Mouse (Mus musculus) forebrain, embryonic 16.5 days (tissue): Measurements from ENCODE around the gene Prdx6b. TPM values are rescaled to one million over a fixed set of nuclear protein-coding genes. Genes with fewer than 3 reads are reported as not detected.
A peak's percentile ranks its signal among the peaks of the same experiment; 100 is the strongest.

ENCODE experiments used
- ATAC-seq: fragments of 200-750 bp; cut with Nextera tagmentation; 2 replicates; pipeline ENCODE4 v1.8.0; 2017; ENCODE audit warnings: mild to moderate bottlenecking, moderate library complexity
- H3K27ac ChIP-seq: fragments of 300-500 bp; sonication (generic); 2 replicates; pipeline ENCODE4 v1.5.1; 2014; ENCODE audit warnings: low read length, control low read depth
- H3K27me3 ChIP-seq: fragments of 300-500 bp; sonication (generic); replicated peaks from 2 replicates; pipeline ENCODE4 v1.6.1; 2014; ENCODE audit warnings: low read length; ENCODE audit not compliant: control insufficient read depth, insufficient read depth
- H3K36me3 ChIP-seq: fragments of 300-500 bp; sonication (generic); 2 replicates; pipeline ENCODE4 v1.6.1; 2014; ENCODE audit not compliant: control insufficient read depth, insufficient read depth
- H3K4me1 ChIP-seq: fragments of 300-500 bp; sonication (generic); replicated peaks from 2 replicates; pipeline ENCODE4 v1.6.1; 2014; ENCODE audit warnings: low read length; ENCODE audit not compliant: control insufficient read depth, insufficient read depth
- H3K4me2 ChIP-seq: fragments of 300-500 bp; sonication (generic); 2 replicates; pipeline ENCODE4 v1.6.1; 2014; ENCODE audit warnings: mild to moderate bottlenecking, low read length, control low read depth
- H3K4me3 ChIP-seq: fragments of 300-500 bp; sonication (generic); replicated peaks from 2 replicates; pipeline ENCODE4 v1.5.1; 2014; ENCODE audit warnings: mild to moderate bottlenecking, low read length, control low read depth
- H3K9ac ChIP-seq: fragments of 300-500 bp; sonication (generic); replicated peaks from 2 replicates; pipeline ENCODE4 v1.6.1; 2014; ENCODE audit warnings: low read depth, low read length, control low read depth
- H3K9me3 ChIP-seq: fragments of 300-500 bp; sonication (generic); 2 replicates; pipeline ENCODE4 v1.6.1; 2016; ENCODE audit warnings: low read length; ENCODE audit not compliant: control insufficient read depth
- WGBS: fragments of 180-500 bp; shearing (Covaris S2); extraction: QIAGEN DNeasy Blood & Tissue Kit; methylation state at CpG from one replicate; pipeline ENCODE4 v1.1.7; 2014; 5-methylcytosine and 5-hydroxymethylcytosine counted together
- polyA plus RNA-seq: library from polyadenylated mRNA; unstranded; fragments of >200 nt; fragmentation: Nextera tagmentation; extraction: Ambion mirVana; gene quantifications from 2 replicates; pipeline ENCODE4 v1.2.1, GENCODE M21; 2015

Prdx6b gene
- polyA plus RNA-seq, 1 experiment from 2014 or later, result not detected

GRCm38 (mm10) chr2:80275136-80275535 is 17.1 kb upstream of the Prdx6b start:
- Histone ChIP-seq H3K27ac (no peak overlapping the region), H3K9me3 (no peaks in the 10 kb centered on the region), H3K4me2 (no peak overlapping the region), H3K27me3 (no peaks in the 10 kb centered on the region), H3K4me1 (no peaks in the 10 kb centered on the region), H3K9ac (no peak overlapping the region), H3K36me3 (no peaks in the 10 kb centered on the region), H3K4me3 (no peak overlapping the region)
- ATAC-seq, result 0 out of 2 replicates have a peak, but pooled peaks have one; percentile 4
- 35% methylated on average over 2 of the region's 2 CpGs for WGBS

DNA sequence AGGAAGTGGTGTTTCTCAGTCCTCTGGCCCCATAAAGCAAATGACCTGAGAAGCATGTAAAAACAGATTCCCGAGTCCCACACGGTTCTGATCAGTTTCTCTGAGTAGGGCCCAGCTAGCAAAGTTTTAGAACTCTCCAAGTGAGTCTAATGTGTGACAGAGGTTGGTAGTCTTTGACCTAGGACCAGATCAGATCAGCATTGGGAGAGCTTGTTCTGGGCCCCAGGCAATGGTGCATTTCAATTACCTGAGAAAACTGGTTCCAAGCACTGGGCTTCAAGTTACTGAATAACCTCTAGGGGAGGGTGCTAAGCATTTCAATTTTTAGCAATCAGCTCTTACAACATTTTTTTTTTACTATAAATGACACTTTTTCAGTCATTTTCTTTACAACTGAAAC is 10.1 kb upstream of the Prdx6b start:
- peaks cover 3% of the 10 kb centered on the region for H3K4me1 ChIP-seq
- no peak for ATAC-seq
- H3K36me3 ChIP-seq, result no peaks in the 10 kb centered on the region
- H3K27ac ChIP-seq, result no peak overlapping the region
- H3K4me3 ChIP-seq, result no peak overlapping the region
- no peak overlapping the region for H3K4me2 ChIP-seq
- no peaks in the 10 kb centered on the region for H3K27me3 ChIP-seq
- H3K9ac ChIP-seq, result no peak overlapping the region
- 82% methylated on average over 2 of the region's 2 CpGs for WGBS
- H3K9me3 ChIP-seq, result no peaks in the 10 kb centered on the region

DNA sequence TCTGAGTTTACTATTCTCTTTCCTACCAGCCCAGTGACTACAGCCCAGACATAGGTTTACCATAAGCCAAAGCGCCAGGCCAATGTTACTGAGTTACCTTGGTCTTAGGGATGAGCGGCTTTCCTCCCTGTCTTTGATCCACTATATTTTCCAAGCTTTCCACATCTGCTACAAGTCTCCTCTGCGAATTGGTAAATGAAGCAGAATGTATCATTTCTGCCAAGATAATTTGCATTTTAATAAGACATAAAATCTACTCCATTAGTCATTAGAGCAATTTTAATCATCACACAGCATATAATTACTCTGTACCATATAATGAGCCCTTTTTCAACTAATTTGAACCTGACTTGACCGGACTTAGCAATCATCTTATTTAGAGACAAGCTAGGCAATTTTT is 5.9 kb upstream of the Prdx6b start:
- Histone ChIP-seq H3K9ac (no peak overlapping the region), H3K27me3 (no peaks in the 10 kb centered on the region), H3K9me3 (no peaks in the 10 kb centered on the region), H3K27ac (no peak overlapping the region), H3K4me1 (peaks cover 3% of the 10 kb centered on the region), H3K4me2 (no peak overlapping the region), H3K4me3 (no peak overlapping the region), H3K36me3 (no peaks in the 10 kb centered on the region)
- 46% methylated on average over 4 of the region's 4 CpGs for WGBS
- peak; percentile 77 for ATAC-seq

- ATAC-seq, result no peak
- whole genome bisulfite sequencing, result 69% methylated on average over 3 of the region's 3 CpGs
- H3K27me3 ChIP-seq, result no peaks in the 10 kb centered on the region
Observed at GRCm38 (mm10) chr2:80298334-80298733, 6.1 kb downstream of the Prdx6b start.

DNA sequence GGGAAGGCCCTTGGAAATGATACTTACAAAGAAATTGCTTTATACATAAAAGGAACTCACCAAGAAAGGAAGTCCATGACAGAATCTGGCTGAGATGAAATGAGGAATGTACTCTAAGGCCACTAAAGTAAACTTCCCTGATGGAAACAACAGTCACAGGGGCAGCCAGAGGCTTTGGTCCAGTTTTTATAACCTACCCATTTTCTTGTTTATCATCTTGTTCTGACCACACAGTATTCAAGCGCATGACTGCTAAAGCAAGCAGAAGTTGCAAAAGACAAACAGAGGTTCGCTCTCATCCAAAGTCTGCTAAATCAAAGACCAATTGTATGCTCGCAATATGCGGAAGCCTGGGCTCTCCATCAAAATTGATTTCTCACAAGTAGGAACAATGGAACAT is 8.5 kb downstream of the Prdx6b start:
- Histone ChIP-seq H3K9ac (no peak overlapping the region), H3K4me1 (no peaks in the 10 kb centered on the region), H3K4me2 (no peak overlapping the region), H3K9me3 (no peaks in the 10 kb centered on the region), H3K4me3 (no peak overlapping the region), H3K36me3 (no peaks in the 10 kb centered on the region), H3K27me3 (no peaks in the 10 kb centered on the region), H3K27ac (no peak overlapping the region)
- no peak for ATAC-seq
- WGBS, result 89% methylated on average over 4 of the region's 4 CpGs

More at GRCm38 (mm10) chr2:80298334-80298733, 6.1 kb downstream of the Prdx6b start:
- Histone ChIP-seq H3K4me2 (no peak overlapping the region), H3K4me1 (no peaks in the 10 kb centered on the region), H3K9me3 (no peaks in the 10 kb centered on the region), H3K4me3 (no peak overlapping the region), H3K27ac (no peak overlapping the region), H3K36me3 (no peaks in the 10 kb centered on the region), H3K9ac (no peak overlapping the region)

- Histone ChIP-seq H3K27ac (no peak overlapping the region), H3K4me2 (no peak overlapping the region), H3K36me3 (no peaks in the 10 kb centered on the region), H3K9ac (no peak overlapping the region), H3K9me3 (no peaks in the 10 kb centered on the region), H3K4me1 (no peaks in the 10 kb centered on the region), H3K27me3 (no peaks in the 10 kb centered on the region), H3K4me3 (no peak overlapping the region)
- WGBS, result 96% methylated on average over 2 of the region's 2 CpGs
- ATAC-seq, result no peak
Observed at GRCm38 (mm10) chr2:80303957-80304356, 11.7 kb downstream of the Prdx6b start.

DNA sequence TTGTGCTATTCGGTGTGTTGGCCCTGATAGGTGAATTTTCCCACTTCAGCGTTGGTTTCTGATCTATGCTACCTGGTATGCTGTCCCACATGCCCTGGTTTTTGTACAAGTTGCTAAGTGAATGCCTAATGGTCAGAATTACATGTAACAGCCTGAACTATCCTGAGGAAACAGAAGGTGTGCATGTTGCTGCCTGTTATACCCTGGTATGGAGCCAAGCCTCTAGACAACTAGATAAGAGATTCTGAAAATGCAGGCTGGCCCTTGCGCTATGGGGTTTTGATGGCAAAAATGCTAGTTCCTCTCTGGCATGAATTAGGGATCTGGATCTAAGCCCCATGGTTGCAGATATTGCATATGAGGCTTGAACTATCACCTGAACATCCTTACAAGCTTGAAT is 15.4 kb downstream of the Prdx6b start:
- no peaks in the 10 kb centered on the region for H3K36me3 ChIP-seq
- no peak overlapping the region for H3K27ac ChIP-seq
- no peaks in the 10 kb centered on the region; the same call in 1 of the 2 replicates for H3K27me3 ChIP-seq
- no peak overlapping the region for H3K9ac ChIP-seq
- no peak for ATAC-seq
- WGBS, result 96% methylated on average over 3 of the region's 3 CpGs
- H3K9me3 ChIP-seq, result no peaks in the 10 kb centered on the region
- H3K4me1 ChIP-seq, result no peaks in the 10 kb centered on the region
- no peak overlapping the region for H3K4me2 ChIP-seq
- no peak overlapping the region for H3K4me3 ChIP-seq

GRCm38 (mm10) chr2:80309775-80310174 is 17.5 kb downstream of the Prdx6b start:
- Histone ChIP-seq H3K27me3 (no peaks in the 10 kb centered on the region; the same call in 1 of the 2 replicates), H3K4me1 (no peaks in the 10 kb centered on the region), H3K4me2 (no peak overlapping the region), H3K27ac (no peak overlapping the region), H3K9ac (no peak overlapping the region), H3K4me3 (no peak overlapping the region), H3K9me3 (no peaks in the 10 kb centered on the region), H3K36me3 (no peaks in the 10 kb centered on the region)
- 77% methylated on average over 4 of the region's 4 CpGs for WGBS
- no peak for ATAC-seq

DNA sequence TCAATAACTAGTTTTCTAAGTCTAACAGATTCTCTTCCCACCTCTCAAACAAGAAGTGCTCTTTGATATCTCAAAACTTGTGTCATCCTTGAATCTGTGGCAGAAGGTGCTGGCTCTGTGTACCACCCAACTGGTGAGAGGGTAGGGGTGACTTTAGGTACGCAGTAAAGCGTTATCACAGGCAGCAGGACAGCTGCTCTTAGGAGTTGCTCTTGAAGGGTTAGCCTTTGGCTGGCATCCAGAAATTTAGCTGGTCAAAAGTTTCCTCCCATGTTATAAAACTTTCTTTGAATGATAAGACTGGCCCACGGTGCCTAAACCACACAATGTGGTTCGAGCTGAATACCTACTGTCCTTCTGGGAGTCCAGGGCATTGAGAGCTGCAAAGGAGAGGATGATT is 18.5 kb downstream of the Prdx6b start:
- no peaks in the 10 kb centered on the region for H3K36me3 ChIP-seq
- H3K27ac ChIP-seq, result no peak overlapping the region
- H3K9ac ChIP-seq, result no peak overlapping the region
- 78% methylated on average over 4 of the region's 4 CpGs for WGBS
- no peaks in the 10 kb centered on the region for H3K9me3 ChIP-seq
- no peaks in the 10 kb centered on the region; the same call in 1 of the 2 replicates for H3K27me3 ChIP-seq
- H3K4me3 ChIP-seq, result no peak overlapping the region
- no peaks in the 10 kb centered on the region for H3K4me1 ChIP-seq
- ATAC-seq, result no peak
- no peak overlapping the region for H3K4me2 ChIP-seq

GRCm38 (mm10) chr2:80311350-80311749 is 19.1 kb downstream of the Prdx6b start:
- no peak for ATAC-seq
- no peak overlapping the region for H3K9ac ChIP-seq
- no peaks in the 10 kb centered on the region for H3K36me3 ChIP-seq
- H3K27me3 ChIP-seq, result no peaks in the 10 kb centered on the region; the same call in 1 of the 2 replicates
- 63% methylated on average over 4 of the region's 4 CpGs for WGBS
- peaks cover 4% of the 10 kb centered on the region for H3K4me1 ChIP-seq
- no peak overlapping the region for H3K4me2 ChIP-seq
- H3K27ac ChIP-seq, result no peak overlapping the region
- H3K4me3 ChIP-seq, result no peak overlapping the region
- H3K9me3 ChIP-seq, result no peaks in the 10 kb centered on the region
